Mouse (Mus musculus) adrenal gland, postnatal 10 days (tissue): ENCODE results near the gene Lrp3. TPM values are rescaled to one million over a fixed set of nuclear protein-coding genes. Genes with fewer than 3 reads are reported as not detected.

Experiments used
- DNase-seq: peaks from one replicate; pipeline ENCODE4 v3.0.0; 2021; ENCODE audit warnings: mixed read lengths
- total RNA-seq, 2 experiments: library from RNA; stranded (reverse); gene quantifications; 2 replicates each; pipeline ENCODE4 v1.2.3; 2021

The Lrp3 gene
- total RNA-seq, 2 experiments from 2014 or later = 15.6 to 17.7 TPM

DNA sequence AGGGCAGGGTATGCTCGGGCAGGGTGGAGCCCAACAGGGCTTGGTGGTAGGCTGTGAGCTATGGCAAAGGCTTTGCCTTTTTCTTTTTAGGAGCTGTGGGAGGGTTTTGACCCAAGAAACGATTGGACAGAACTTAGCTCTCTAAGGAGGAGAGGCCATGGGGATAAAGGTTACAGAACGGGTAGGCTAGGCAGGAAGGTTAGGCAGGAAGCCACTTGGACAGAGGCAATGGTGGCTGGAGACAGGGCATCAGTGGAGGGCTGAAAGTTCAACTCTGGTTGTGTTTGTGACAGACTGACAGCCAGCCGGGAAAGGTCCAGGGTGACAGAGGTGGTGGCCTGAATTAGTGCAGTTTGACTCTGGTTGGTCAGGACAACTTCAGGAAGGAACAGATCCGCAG lies 25.6 kb downstream of the Lrp3 start:
- peak; percentile 28 for DNase-seq

DNA sequence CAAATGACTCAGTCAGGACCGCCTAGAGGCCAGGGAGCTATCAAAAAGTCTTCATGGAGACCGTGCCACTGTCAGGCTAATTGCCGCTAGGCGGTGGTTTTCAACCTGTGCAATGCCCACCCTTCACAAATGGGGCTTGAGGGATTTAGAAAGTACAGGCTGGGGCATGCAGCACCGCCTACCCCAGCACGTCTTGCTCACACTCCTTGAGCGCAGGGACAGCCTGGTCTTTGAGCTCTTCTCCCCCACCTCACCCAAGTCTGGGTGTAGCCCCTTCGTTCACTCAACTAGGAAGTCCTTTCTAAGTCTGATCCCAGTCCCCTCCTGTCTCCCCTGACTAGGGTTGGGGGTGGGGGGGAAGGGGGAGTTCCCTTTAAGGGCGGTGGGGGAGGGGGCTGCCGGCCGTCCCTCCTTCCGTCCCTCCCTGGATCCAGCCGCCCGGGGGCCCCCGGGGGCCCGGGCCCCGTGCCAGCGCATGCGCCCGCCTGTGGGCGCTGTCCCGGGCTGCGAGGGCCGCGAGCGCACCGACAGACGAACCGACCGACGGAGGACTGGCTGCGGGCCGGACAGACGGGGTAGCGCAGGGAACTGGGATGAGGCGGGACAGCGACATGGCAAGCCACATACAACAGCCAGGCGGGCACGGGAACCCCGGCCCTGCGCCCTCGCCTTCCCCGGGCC lies 29.3 kb downstream of the Lrp3 start, which contains the start of gene Slc7a10:
Slc7a10 (plus strand) TSS at position 497 of the 681 bp plus-strand sequence.
- peak; percentile 31 for DNase-seq

DNA sequence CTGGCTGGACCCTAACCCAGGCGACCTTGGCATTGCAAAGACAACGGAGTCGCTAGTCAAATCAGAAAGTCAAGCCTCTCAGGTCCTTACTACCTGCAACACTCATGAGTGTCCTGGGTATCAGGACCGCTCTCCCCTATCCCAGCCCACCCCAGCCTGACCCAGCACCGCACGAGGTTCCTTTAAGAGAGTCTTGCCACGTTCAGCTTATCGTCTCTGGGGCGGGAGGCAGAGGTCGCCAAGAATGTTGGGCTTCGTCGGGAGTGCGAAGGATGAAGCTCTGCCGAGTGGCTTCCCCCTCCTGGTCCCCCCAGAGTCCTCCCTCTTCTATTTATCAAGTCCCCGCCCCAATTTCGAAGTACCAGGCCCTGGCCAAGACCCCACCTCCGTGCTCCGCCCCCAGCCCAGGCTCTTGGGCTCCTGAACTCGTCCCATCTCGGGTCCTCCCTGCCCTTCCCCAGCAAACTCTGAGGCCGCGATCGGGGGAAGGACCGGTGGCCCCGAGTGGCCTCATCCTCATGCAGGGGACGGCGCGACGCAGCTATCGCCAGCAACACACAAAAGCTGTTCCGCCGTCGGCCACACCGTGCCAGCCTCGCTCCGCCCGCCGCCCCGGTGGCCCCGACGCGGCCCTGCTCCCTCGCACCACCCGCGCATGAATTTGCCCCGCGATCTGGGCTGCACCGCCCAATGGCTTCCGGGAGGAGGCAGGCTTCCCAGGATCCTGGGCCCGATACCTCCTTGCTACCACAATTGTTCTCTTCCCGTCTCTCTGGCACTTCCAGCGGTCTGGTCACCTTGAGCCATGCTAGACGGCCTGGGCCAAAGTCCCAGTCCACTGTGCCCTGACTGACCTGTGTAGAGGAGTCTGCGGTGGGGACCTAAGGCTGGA lies 30.2 kb downstream of the Lrp3 start:
- peak; percentile 66 for DNase-seq

DNA sequence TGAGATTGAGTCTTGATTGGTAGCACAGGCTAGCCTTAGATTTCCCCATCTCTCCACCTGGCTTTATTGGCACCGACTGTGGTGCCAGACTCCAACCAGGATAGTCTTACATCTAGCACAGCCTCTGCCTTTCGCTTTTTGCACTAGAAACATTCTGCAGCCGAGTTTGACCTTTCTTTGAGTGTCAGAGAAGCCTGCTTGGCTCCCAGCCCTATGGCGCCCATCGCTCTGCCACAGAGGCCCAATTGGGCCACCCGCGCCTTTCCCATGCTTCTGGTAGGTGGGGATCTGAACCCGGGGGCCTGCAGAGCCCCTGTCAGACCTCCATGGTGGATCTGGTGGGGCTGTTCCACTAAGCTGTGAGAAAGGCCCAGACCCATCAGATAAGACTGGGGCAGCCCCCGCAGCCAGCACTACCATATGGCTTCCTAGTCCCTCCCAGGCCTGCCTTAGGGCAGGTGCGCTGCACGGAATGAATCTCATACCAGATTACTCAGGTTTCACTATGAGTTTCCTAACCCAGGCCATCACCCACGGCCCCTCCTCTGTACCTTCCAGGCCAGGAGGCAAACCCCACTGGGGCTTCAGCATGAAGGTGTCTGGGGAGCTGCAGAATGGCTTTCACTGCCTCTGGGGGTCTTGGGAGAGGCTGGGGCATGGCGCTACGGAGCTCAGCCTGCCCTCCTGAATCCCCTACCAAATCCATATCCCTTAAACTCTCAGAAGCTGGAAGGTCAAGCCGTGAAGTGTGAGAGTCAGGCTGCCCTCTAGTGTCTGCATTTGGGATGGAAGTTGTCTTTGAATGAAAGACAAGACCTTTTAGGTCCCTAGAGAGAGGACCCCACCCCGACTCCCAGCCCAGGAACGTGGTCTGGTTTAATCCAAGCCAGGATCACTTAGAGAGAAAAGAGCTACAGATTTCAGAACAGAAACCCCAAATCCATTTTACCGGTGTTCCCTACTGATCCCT lies 38.6 kb downstream of the Lrp3 start:
- DNase-seq = peak; percentile 66

DNA sequence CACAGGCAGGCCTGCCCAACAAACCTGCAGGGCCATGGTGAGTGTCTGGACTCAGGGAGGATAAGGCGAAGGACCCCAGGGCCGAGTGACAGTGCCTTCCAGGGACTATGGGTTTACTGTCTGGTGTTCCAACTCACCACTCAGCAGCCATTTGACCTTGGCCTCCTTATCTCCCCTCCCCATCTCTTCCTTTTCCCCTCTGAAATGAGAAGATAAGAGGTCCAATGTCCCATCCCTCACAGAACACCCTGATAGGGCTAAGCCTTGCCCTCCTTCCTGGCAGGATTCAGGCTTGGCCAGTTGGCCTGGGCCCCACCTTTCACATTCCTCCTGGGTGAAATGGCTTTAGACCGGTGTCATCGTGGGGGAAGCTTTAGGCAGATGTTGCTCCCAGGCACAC lies 39.8 kb downstream of the Lrp3 start:
- DNase-seq = peak; percentile 31

DNA sequence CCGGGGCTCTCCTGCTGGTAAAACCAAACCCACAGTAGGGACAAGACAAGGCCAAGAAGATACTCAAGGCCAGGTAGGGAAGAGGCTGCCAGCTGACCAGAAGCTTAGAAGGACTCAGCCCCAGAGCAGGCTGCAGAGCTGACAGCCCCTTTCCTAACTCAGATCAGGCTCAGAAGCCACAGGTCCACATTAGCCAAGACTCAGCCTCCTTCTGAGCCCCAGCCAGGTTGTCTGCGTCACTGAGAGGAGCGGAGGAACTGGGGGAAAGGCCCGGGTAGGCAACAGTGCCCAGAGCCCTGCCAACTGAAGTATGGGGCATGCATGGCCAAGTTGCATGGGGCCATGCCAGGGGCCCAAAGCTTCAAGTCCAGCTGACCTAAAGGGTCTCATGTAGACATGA lies 42.8 kb downstream of the Lrp3 start:
- peak; percentile 79 for DNase-seq

DNA sequence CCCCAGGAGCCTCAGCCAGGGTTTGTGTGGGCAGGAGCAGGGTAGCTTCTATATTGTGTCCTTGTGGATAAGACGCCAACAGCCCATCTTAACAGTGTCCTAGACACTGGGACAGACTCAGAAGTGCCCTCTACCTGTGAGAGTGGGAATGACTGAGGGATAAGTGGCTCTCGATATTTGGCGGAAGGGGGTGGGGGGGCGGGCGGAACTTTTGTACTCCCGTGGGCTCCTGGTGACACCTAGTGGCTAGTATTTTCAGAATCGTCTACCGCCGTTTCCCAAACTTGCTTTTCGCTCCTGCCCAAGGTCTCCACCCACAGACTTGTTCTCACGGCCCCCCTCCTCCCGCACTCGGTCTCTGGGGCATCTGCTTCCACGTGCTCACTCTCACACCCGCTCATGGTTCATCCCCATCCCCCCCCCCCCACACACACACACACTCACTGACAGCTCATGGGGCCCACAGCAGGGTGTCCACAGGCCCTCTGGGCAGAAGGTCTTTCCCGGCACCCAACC lies 43.4 kb downstream of the Lrp3 start:
- peak; percentile 84 for DNase-seq

DNA sequence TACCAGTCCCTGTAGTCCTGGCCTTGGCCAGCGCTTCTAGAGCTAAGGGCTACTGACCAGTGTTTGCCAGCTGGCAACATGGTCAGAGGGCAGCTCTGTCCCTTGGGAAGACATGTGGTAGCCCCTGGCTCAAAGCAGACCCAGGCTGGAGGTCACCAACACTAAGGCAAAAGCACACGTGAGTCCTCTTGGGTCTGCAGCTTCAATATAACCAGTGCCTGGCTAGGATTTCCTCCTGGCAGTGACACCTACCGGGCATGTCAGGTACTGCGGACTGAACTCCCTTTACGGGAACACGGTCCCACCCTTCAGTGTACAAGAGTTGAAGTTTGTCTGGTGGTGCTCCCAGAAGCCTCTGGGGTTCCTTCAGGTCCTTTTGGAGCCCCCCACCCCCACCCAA lies 46.0 kb downstream of the Lrp3 start:
- DNase-seq = peak; percentile 95

DNA sequence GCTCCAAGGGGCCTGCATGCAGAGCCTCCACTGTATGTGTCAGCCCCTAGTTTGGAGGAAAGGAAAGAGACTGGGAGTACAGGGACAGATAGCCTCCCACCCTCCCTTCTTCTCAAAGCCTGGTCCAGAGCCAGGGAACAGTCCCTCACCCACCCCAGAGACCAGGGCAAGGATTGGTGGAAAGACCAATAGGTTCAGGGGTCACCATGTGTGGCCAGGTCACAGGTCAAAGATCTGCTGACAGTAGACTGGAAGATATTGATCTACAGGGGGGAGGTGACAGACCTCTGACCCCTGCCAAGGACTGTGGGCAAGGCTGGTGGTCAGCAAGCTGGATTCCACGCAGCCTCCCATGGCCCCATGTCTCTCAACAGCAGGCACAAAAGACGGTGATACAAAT lies 47.4 kb downstream of the Lrp3 start:
- DNase-seq = no peak

DNA sequence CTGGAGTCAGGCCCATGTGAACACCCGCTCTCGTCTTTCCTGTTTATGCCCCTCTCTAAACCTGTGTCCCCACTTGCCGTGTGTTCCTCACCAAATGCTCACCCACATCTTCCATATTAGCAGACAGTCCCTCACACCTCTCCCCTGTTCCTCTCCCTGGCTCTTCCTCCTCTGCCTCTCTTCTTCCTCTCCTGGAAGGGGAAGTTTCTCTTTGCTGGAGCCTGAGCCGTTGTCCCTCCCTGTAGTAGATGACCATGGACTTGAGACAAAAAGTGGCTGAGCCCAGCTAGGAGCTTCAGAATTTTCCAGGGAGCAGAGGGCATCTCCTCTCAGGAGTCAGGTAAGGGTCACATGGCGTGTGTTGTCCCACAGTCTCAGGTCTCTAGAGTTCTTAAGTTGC lies 48.3 kb downstream of the Lrp3 start:
- DNase-seq = no peak

DNA sequence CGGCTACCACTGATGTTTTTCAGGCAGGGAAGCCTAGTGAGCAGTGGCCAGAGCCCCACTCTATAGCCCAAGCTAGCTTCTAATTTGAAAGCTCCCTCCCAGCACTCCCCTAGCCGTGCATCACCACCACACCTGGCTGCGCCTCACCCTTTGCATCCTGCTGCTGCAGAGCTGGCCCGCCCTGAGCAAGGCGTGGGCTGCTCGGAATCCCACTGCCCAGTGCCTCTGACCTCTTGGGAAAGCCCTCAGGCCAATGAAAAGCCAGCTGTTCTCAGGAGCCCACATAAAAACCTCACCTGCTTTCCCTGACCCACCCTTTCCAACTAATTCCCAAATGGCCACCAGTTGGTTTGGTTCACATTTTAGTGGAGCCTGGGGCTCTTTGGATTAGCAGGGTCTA lies 51.2 kb downstream of the Lrp3 start:
- no peak for DNase-seq

DNA sequence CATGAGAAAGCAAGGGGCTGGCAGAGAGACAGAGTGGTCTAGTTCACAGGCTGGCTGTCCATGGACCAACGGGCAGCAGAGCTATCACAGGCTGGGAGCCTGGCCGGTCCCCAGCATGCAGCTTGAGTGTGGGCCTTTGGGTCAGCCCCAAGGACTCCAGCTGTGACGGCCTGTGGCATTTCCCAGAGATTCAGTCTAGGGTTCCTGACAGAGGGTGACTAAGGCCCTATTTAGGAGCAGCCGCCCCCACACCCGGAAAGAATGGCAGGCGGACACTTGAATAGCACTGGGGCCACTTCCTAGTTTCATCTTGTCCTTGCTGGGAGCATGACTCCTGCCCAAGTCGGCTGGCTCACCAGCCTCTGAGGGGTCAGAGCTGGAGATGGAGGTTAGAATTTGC lies 51.7 kb downstream of the Lrp3 start:
- no peak for DNase-seq

DNA sequence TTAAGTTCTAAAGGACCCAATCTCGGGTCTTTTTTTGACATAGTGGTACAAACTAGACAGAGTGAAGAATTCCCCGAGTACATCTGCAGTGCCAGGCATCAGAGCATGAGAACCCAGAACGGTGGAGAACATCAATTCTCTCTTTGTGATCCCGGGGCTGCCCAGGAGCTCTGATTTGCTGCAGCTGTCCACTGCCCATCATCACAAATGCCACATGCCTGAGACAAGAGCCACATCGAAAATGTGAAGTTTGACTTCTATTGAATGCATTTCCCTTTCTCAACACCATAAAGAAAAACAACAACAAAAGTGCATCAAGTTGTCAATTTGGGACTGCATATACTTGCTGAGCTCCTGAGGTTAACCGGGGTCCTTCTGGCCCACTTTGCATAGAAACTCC lies 52.9 kb downstream of the Lrp3 start:
- DNase-seq = no peak

DNA sequence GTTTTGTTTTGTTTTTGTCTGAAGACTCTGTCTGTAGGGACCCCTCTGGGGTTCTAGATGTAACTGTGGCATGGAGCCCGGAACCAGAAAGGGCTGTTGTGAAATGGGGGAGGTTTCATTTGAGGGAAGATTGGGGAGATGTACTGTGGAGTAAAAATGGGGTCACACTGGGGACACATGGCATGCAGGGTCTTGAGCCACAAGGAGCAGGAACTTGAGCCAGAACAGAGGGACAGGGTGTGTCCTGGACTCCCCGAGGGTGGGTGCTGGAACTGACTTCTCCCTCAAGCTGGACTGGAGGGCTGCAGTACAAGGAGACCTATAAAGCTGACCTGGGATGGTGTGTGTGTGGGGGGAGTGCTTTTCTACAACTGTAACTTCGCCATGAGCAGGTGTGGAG lies 57.8 kb downstream of the Lrp3 start:
- no peak for DNase-seq

DNA sequence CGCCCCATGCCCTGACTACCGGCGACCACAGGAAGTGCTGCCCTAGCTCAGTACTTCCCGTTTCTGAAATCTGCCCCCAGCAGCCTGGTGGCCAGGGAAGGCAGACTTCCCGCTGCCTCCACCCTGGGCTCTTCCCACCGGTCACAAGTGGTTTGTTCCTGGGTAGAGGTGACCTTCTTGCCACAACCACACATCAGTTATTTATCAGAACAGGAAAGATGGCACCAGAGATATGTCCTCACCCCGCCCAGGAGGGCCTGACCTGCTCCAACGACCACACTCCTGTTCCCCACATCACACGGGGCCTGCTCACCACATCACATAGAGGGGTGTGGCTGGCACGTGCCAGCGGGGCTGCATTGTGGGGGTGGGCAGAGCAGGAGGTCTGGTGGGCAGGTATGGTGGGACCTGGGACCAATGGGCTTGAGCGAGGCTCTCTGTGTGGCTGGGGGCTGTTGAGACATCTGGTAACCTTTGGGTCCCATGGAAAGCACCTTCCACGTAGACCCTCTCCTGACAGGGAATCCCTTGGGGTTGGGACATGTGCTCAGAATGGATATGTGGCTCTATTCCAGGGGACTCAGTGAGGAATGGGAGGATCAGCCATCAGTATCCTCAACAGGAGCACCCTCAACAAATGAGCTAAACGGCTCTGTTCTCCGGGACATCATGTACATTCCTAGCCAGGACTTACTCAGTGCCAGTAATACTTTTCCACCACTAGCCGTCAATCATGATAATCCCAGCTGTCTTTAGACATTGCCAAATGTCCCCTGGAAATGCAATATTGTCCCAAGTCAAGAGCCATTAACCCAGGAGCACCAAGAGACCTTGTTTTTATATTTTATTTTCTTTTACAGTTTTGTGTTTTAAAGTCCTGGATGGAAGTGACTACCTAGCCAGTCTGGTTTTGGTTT lies 58.5 kb downstream of the Lrp3 start:
- no peak for DNase-seq

DNA sequence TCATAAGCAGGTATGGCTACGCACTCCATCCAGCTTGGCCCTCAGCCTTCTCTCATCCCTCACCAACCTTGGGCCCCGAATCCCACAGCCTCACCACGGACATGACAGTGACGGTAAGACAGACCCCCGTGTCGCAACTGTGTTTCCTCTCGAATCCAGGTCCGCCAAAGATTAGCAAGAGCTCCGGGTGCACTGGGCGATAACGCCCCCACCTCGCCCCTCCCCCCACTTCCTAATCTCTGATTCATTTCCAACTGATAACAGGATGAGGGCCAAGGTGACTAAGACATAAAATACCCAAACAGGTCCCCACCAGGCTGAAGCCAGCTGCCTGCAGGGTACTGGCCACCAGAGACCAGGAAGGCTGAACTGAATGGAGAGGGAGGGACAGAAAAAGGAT lies 60.8 kb downstream of the Lrp3 start:
- DNase-seq = no peak

DNA sequence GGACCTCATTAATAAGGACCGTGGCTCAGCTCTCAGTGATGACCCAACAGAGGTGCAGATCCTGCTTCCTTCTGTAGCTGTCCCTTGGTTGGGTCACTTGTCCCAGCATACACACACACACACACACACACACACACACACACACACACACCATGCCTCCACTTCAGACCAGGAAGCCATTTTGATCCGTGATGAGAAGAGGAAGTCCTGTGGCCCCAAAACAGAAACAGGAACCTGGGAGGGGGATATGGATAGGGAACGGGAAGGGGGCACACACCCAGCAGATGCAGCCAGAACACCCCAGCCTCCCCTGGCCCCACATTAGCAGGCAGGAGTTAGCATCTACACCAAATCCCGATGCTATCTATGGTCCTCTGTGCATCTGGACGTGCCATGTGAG lies 64.4 kb downstream of the Lrp3 start:
- no peak for DNase-seq
